Mouse (Mus musculus): Measurements from ENCODE around the gene Hoxa10.

The Hoxa10 gene

GRCm38 (mm10) chr6:52182793-52183192, 57.9 kb downstream of the Hoxa10 start:
- no peak for DNase-seq (ENCODE audit: low spot score in 2 of 2)

GRCm38 (mm10) chr6:52182030-52182429, 58.6 kb downstream of the Hoxa10 start:
- no peak for DNase-seq (ENCODE audit: low spot score in 2 of 2)
